18 mouse cellular contexts compared by ENCODE assay signal in genomic region chr7:34781217-34781616, GRCm38 (mm10). TPM values are rescaled to one million over a fixed set of nuclear protein-coding genes. Genes with fewer than 3 reads are reported as not detected.
A peak's percentile ranks its signal among the peaks of the same experiment; 100 is the strongest.
DNase-seq lines count a peak whose midpoint lies in the region; ATAC-seq and TF ChIP-seq lines count a peak whose summit lies in the region.
"Had no signal": no experiment of that assay in that cellular context is flagged by ENCODE, and none has a peak within 500 bp of the region (broad histone marks: within the 10 kb centered on the region; RNA-seq: fewer than 3 reads in every experiment).

No protein-coding gene starts in this region.

- no peak for DNase-seq in gastrocnemius, adult 2 months
- DNase-seq in gastrocnemius, postnatal 36 days, result no peak
- no peak for DNase-seq in liver, adult 2 months (ENCODE audit: extremely low read depth, low read depth, low spot score)
- DNase-seq in liver, embryonic 11.5 days (ENCODE audit: low spot score), result no peak
- DNase-seq in thymus, postnatal 4 days, result peak; percentile 12
- DNase-seq in thymus, postnatal 25 days, result no peak
- no peak for DNase-seq in retina, postnatal 1 day
- DNase-seq: cerebellum, postnatal 36 days; heart, adult 11 months; lung, adult 18-20 months; thymus, postnatal 36 days had no signal

- TF ChIP-seq POLR2A in liver, adult 2 months (IDR thresholded peaks at IDR 0.05; ENCODE audit: extremely low read depth, insufficient read depth, low read length), result no peak

- no peak overlapping the region for H3K4me3 ChIP-seq in gastrocnemius, adult 2 months
- H3K4me3 ChIP-seq in liver, adult 2 months (ENCODE audit: insufficient read depth, low read depth, low read length), result no peak overlapping the region
- no peak overlapping the region for H3K4me3 ChIP-seq in liver, embryonic 11.5 days (ENCODE audit: low read depth, low read length)
- no peak overlapping the region for H3K4me3 ChIP-seq in neural tube, embryonic 15.5 days (replicated peaks)
- H3K4me3 ChIP-seq: kidney, embryonic 15.5 days; midbrain, embryonic 15.5 days; stomach, embryonic 15.5 days had no signal

- no peaks in the 10 kb centered on the region for H3K9me3 ChIP-seq in liver, embryonic 11.5 days (ENCODE audit: control insufficient read depth, low read length)
- no peaks in the 10 kb centered on the region for H3K9me3 ChIP-seq in neural tube, embryonic 15.5 days (replicated peaks)
- H3K9me3 ChIP-seq: kidney, embryonic 15.5 days; midbrain, embryonic 15.5 days; stomach, embryonic 15.5 days had no signal

- intact Hi-C loops in gastrocnemius, adult 2 months (cut with DNase I), result no loop called here
- intact Hi-C loops in gastrocnemius, postnatal 36 days (cut with DNase I), result no loop called here

- WGBS in liver, adult 2 months, result 92% methylated on average over 2 of the region's 2 CpGs
- 90% methylated on average over 2 of the region's 2 CpGs for WGBS in liver, embryonic 11.5 days
- 89% methylated on average over 2 of the region's 2 CpGs for WGBS in neural tube, embryonic 15.5 days

- no peak overlapping the region for H3K27ac ChIP-seq in gastrocnemius, adult 2 months
- no peak overlapping the region for H3K27ac ChIP-seq in liver, adult 2 months (replicated peaks; ENCODE audit: insufficient read depth, low read depth, low read length)
- H3K27ac ChIP-seq in liver, embryonic 11.5 days (ENCODE audit: low read depth, low read length), result no peak overlapping the region
- no peak overlapping the region for H3K27ac ChIP-seq in neural tube, embryonic 15.5 days (replicated peaks)
- H3K27ac ChIP-seq: kidney, embryonic 15.5 days; midbrain, embryonic 15.5 days; stomach, embryonic 15.5 days had no signal

- ATAC-seq in liver, embryonic 11.5 days (replicated peaks; ENCODE audit: low FRiP score), result no peak
- no peak for ATAC-seq in neural tube, embryonic 15.5 days (ENCODE audit: low FRiP score)
- ATAC-seq: forebrain, embryonic 14.5 days; midbrain, embryonic 15.5 days had no signal

- H3K9ac ChIP-seq in liver, adult 2 months (ENCODE audit: low read depth, low read length), result no peak overlapping the region
- H3K9ac ChIP-seq in liver, embryonic 11.5 days (ENCODE audit: low read depth, low read length), result no peak overlapping the region
- no peak overlapping the region for H3K9ac ChIP-seq in neural tube, embryonic 15.5 days (replicated peaks)
- H3K9ac ChIP-seq: kidney, embryonic 15.5 days; midbrain, embryonic 15.5 days; stomach, embryonic 15.5 days had no signal

- H3K4me1 ChIP-seq in liver, adult 2 months (ENCODE audit: control insufficient read depth, insufficient read depth, low read length), result no peaks in the 10 kb centered on the region
- H3K4me1 ChIP-seq in liver, embryonic 11.5 days (replicated peaks; ENCODE audit: control insufficient read depth, insufficient read depth, low read length), result no peaks in the 10 kb centered on the region
- H3K4me1 ChIP-seq in neural tube, embryonic 15.5 days, result peaks cover 14% of the 10 kb centered on the region
- H3K4me1 ChIP-seq: stomach, embryonic 15.5 days had no signal

- H3K79me2 ChIP-seq in liver, adult 2 months (ENCODE audit: control insufficient read depth, insufficient read depth, low read length), result no peaks in the 10 kb centered on the region

- no peaks in the 10 kb centered on the region for H3K27me3 ChIP-seq in liver, adult 2 months (ENCODE audit: control insufficient read depth, insufficient read depth, low read length)
- no peaks in the 10 kb centered on the region for H3K27me3 ChIP-seq in liver, embryonic 11.5 days (replicated peaks; ENCODE audit: control insufficient read depth, insufficient read depth, low read length)
- no peaks in the 10 kb centered on the region for H3K27me3 ChIP-seq in neural tube, embryonic 15.5 days (replicated peaks)
- H3K27me3 ChIP-seq: kidney, embryonic 15.5 days; midbrain, embryonic 15.5 days; stomach, embryonic 15.5 days had no signal

- peak; percentile 36 for TF ChIP-seq CTCF in gastrocnemius, adult 2 months (IDR thresholded peaks at IDR 0.05)
- TF ChIP-seq CTCF in liver, adult 2 months (IDR thresholded peaks at IDR 0.05; ENCODE audit: low read depth, low read length), result peak; percentile 18; the same call in 1 of the 2 replicates

- H3K4me2 ChIP-seq in liver, embryonic 11.5 days, result no peak overlapping the region
- no peak overlapping the region for H3K4me2 ChIP-seq in neural tube, embryonic 15.5 days
- H3K4me2 ChIP-seq: kidney, embryonic 15.5 days; midbrain, embryonic 15.5 days; stomach, embryonic 15.5 days had no signal

- H3K36me3 ChIP-seq in liver, adult 2 months (ENCODE audit: control insufficient read depth, insufficient read depth, low read length), result no peaks in the 10 kb centered on the region
- no peaks in the 10 kb centered on the region for H3K36me3 ChIP-seq in liver, embryonic 11.5 days (ENCODE audit: control insufficient read depth, insufficient read depth, low read length)
- no peaks in the 10 kb centered on the region for H3K36me3 ChIP-seq in neural tube, embryonic 15.5 days
- H3K36me3 ChIP-seq: kidney, embryonic 15.5 days; midbrain, embryonic 15.5 days; stomach, embryonic 15.5 days had no signal

RNA-seq across cellular contexts. Expression of gene Chst8, which starts 31.3 kb away (rescaled TPM):
- total RNA-seq in gastrocnemius, adult 2 months (2021), result under 1 TPM in 1 of 2 experiments, not detected in 1; 0.75 TPM
- total RNA-seq in gastrocnemius, postnatal 36 days (2021), result under 1 TPM; 0.44 to 0.69 TPM
- total RNA-seq in liver, adult 2 months (2014; rRNA removed), result 0.07 and 0.28 TPM in 2 replicates
- 0.09 and 0.35 TPM in 2 replicates for polyA plus RNA-seq in liver, adult 2 months (2012; rRNA removed)
- polyA plus RNA-seq in liver, embryonic 11.5 days (2014; fragmentation: Nextera tagmentation; extraction: Ambion mirVana), result 0.75 and 0.79 TPM in 2 replicates
- 13.2 and 13.3 TPM in 2 replicates for polyA plus RNA-seq in neural tube, embryonic 15.5 days (2015; fragmentation: Nextera tagmentation; extraction: Ambion mirVana)
- total RNA-seq: hematopoietic stem cell, adult 5-6 weeks; megakaryocyte, adult 5-6 weeks had no signal
